Mouse (Mus musculus): ENCODE results near the gene Hivep1.

Gene Hivep1

DNA sequence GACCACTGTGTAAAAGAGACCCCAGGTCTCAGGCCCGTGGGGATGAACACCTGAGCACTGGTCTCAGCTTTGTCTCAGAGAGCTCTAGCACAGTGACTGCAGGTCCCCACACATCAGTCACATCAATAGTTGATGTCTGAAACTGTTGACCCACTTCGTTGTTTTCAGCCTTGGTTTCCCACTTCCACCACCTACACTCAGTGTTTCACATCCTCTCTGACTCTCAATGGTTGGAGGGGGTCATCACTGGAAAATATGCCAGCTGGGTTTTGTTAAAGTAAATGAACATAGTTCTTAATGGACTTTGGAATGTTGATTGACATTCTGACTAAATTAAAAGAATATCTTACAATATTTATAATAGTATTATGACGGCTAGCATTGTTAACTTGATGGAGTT is 58.6 kb downstream of the Hivep1 start:
- no peaks in the 10 kb centered on the region for H3K36me3 ChIP-seq (ENCODE audit: insufficient read depth, low read length)
- H3K4me1 ChIP-seq (replicated peaks; ENCODE audit: low read depth, low read length) = no peaks in the 10 kb centered on the region
- no peaks in the 10 kb centered on the region for H3K9me3 ChIP-seq (ENCODE audit: low read length)
- no peak overlapping the region for H3K4me3 ChIP-seq (replicated peaks; ENCODE audit: low read length)
- TF ChIP-seq NANOG (IDR thresholded peaks at IDR 0.05; ENCODE audit: borderline replicate concordance, low read length) (no peak), CTCF (conservative IDR thresholded peaks at IDR 0.05; ENCODE audit: low read length) (no peak), POU5F1 (IDR thresholded peaks at IDR 0.05; ENCODE audit: borderline replicate concordance, low read length) (no peak)
- H3K27me3 ChIP-seq (ENCODE audit: insufficient read depth, low read length) = no peaks in the 10 kb centered on the region

DNA sequence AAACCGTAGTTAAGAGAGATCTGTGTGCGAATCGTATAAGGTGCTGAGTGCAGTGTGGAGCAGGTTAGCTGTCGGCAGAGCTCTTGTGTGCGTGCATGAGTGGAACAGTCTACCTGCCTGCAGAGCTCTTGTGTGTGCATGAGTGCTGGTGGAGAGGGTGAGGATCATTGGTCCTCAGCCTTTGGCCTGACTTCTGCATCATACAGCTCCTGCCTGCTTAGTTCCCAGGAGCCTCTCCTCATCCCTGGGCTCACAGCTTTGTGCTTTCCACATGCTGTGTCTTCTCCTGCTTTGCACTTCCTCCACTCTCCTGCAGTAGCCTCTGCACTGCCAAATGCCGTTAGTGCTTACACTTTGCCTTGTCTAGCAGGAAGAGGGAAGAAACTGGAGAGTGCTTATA is 60.2 kb downstream of the Hivep1 start:
- no peaks in the 10 kb centered on the region for H3K36me3 ChIP-seq (ENCODE audit: insufficient read depth, low read length)
- no peak for TF ChIP-seq POU5F1 (IDR thresholded peaks at IDR 0.05; ENCODE audit: borderline replicate concordance, low read length)
- no peak for TF ChIP-seq NANOG (IDR thresholded peaks at IDR 0.05; ENCODE audit: borderline replicate concordance, low read length)
- TF ChIP-seq CTCF (conservative IDR thresholded peaks at IDR 0.05; ENCODE audit: low read length) = no peak

DNA sequence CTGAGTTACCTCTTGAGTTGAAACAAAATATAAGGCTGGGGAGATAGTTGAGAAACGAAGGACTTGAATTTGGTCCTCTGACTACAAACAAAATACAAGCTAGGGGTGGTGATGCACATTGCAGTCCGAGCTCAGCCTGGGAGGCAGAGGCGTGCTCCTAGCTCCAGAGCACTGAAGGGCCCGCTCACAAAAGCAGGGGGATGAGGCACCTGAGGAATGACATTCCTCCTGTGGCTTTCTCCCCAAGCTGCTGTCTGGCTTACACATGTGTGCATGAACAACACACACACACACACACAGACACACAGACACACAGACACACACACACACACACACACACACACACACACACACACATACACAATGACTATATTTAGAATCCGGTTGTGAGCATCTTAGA is 60.9 kb downstream of the Hivep1 start:
- Histone ChIP-seq H3K9me3 (ENCODE audit: low read length) (no peaks in the 10 kb centered on the region), H3K4me3 (replicated peaks; ENCODE audit: low read length) (no peak overlapping the region), H3K4me1 (replicated peaks; ENCODE audit: low read depth, low read length) (no peaks in the 10 kb centered on the region), H3K27me3 (ENCODE audit: insufficient read depth, low read length) (no peaks in the 10 kb centered on the region), H3K36me3 (ENCODE audit: insufficient read depth, low read length) (no peaks in the 10 kb centered on the region)
- no peak for TF ChIP-seq CTCF (conservative IDR thresholded peaks at IDR 0.05; ENCODE audit: low read length)

More for the DNA sequence above, 60.2 kb downstream of the Hivep1 start:
- Histone ChIP-seq H3K9me3 (ENCODE audit: low read length) (no peaks in the 10 kb centered on the region), H3K4me1 (replicated peaks; ENCODE audit: low read depth, low read length) (no peaks in the 10 kb centered on the region), H3K27me3 (ENCODE audit: insufficient read depth, low read length) (no peaks in the 10 kb centered on the region), H3K4me3 (replicated peaks; ENCODE audit: low read length) (no peak overlapping the region)

GRCm38 (mm10) chr13:42113601-42114000 is 61.8 kb downstream of the Hivep1 start:
- H3K9me3 ChIP-seq (ENCODE audit: low read length) = no peaks in the 10 kb centered on the region
- no peaks in the 10 kb centered on the region for H3K36me3 ChIP-seq (ENCODE audit: insufficient read depth, low read length)
- H3K27me3 ChIP-seq (ENCODE audit: insufficient read depth, low read length) = no peaks in the 10 kb centered on the region
- H3K4me3 ChIP-seq (replicated peaks; ENCODE audit: low read length) = no peak overlapping the region
- TF ChIP-seq CTCF (conservative IDR thresholded peaks at IDR 0.05; ENCODE audit: low read length) (no peak), POU5F1 (IDR thresholded peaks at IDR 0.05; ENCODE audit: borderline replicate concordance, low read length) (no peak), NANOG (IDR thresholded peaks at IDR 0.05; ENCODE audit: borderline replicate concordance, low read length) (no peak)
- H3K4me1 ChIP-seq (replicated peaks; ENCODE audit: low read depth, low read length) = no peaks in the 10 kb centered on the region

GRCm38 (mm10) chr13:42116301-42116700 is 64.5 kb downstream of the Hivep1 start:
- H3K4me3 ChIP-seq (replicated peaks; ENCODE audit: low read length) = no peak overlapping the region
- H3K27me3 ChIP-seq (ENCODE audit: insufficient read depth, low read length) = no peaks in the 10 kb centered on the region
- no peaks in the 10 kb centered on the region for H3K9me3 ChIP-seq (ENCODE audit: low read length)
- TF ChIP-seq POU5F1 (IDR thresholded peaks at IDR 0.05; ENCODE audit: borderline replicate concordance, low read length) (no peak), NANOG (IDR thresholded peaks at IDR 0.05; ENCODE audit: borderline replicate concordance, low read length) (no peak), CTCF (conservative IDR thresholded peaks at IDR 0.05; ENCODE audit: low read length) (no peak)
- no peaks in the 10 kb centered on the region for H3K4me1 ChIP-seq (replicated peaks; ENCODE audit: low read depth, low read length)
- no peaks in the 10 kb centered on the region for H3K36me3 ChIP-seq (ENCODE audit: insufficient read depth, low read length)

DNA sequence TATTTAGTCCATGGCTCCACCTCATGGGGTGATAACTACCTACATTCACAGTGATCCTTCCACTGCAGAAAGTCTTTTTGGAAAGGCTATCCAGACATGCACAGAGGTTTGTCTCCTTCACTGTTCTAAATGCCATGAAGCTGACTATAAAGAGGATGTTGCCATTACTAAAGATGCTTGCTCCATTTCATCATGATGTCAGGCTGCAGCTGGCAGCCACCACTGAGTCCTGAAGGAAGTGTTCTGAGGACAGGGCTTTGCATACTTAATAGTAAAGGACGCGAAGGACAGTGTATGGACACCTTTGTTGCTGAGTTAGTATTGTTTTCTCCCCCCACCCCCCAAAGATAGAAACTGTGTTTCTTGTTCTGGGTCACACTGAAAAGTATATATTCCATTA is 67.2 kb downstream of the Hivep1 start:
- no peak overlapping the region for H3K4me3 ChIP-seq (replicated peaks; ENCODE audit: low read length)
- no peaks in the 10 kb centered on the region for H3K4me1 ChIP-seq (replicated peaks; ENCODE audit: low read depth, low read length)
- H3K9me3 ChIP-seq (ENCODE audit: low read length) = no peaks in the 10 kb centered on the region
- no peaks in the 10 kb centered on the region for H3K36me3 ChIP-seq (ENCODE audit: insufficient read depth, low read length)
- TF ChIP-seq POU5F1 (IDR thresholded peaks at IDR 0.05; ENCODE audit: borderline replicate concordance, low read length) (no peak), NANOG (IDR thresholded peaks at IDR 0.05; ENCODE audit: borderline replicate concordance, low read length) (no peak), CTCF (conservative IDR thresholded peaks at IDR 0.05; ENCODE audit: low read length) (no peak)
- H3K27me3 ChIP-seq (ENCODE audit: insufficient read depth, low read length) = no peaks in the 10 kb centered on the region

DNA sequence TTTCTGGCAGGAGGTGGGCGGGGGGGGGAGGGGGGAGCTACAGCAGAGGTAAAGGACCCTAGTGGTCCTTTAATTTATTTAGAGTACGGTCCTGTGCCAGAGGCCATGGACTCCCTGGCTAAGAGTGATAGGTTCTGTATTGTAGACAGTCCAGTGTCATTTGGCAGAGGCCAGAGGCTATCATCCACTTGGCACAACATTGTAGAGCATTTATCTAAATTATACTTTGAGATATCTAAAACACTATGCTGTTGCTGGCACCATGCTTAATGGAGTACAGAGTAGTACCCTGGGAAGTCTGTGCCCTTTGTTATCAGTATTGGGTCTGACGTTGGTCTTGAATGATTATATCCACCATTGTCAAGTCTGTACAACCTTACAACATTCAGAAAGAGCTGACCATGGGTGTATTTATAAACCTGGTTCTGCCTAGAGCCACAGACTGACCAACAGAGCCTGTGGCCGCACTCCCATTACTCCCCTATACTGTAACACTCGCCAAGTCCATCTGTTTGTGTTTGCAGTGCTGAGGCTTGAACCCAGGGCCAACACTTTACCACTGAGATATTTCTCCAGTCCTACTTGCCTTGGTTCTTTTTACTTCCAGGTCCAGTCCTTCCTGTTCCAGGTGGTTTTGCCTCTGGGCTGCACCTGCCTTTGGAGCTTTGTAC is 69.4 kb downstream of the Hivep1 start:
- H3K4me1 ChIP-seq (replicated peaks; ENCODE audit: low read depth, low read length) = no peaks in the 10 kb centered on the region
- no peaks in the 10 kb centered on the region for H3K27me3 ChIP-seq (ENCODE audit: insufficient read depth, low read length)

GRCm38 (mm10) chr13:42121777-42122682 is 70.2 kb downstream of the Hivep1 start:
- Histone ChIP-seq H3K36me3 (ENCODE audit: insufficient read depth, low read length) (no peaks in the 10 kb centered on the region), H3K9me3 (ENCODE audit: low read length) (no peaks in the 10 kb centered on the region), H3K27me3 (ENCODE audit: insufficient read depth, low read length) (no peaks in the 10 kb centered on the region), H3K4me1 (replicated peaks; ENCODE audit: low read depth, low read length) (no peaks in the 10 kb centered on the region), H3K4me3 (replicated peaks; ENCODE audit: low read length) (no peak overlapping the region)
- no peak for TF ChIP-seq NANOG (IDR thresholded peaks at IDR 0.05; ENCODE audit: borderline replicate concordance, low read length)

More for the DNA sequence above, 69.4 kb downstream of the Hivep1 start:
- TF ChIP-seq NANOG (IDR thresholded peaks at IDR 0.05; ENCODE audit: borderline replicate concordance, low read length) = no peak
- no peak for TF ChIP-seq CTCF (conservative IDR thresholded peaks at IDR 0.05; ENCODE audit: low read length)
- no peak for TF ChIP-seq POU5F1 (IDR thresholded peaks at IDR 0.05; ENCODE audit: borderline replicate concordance, low read length)
- no peaks in the 10 kb centered on the region for H3K9me3 ChIP-seq (ENCODE audit: low read length)
- H3K36me3 ChIP-seq (ENCODE audit: insufficient read depth, low read length) = no peaks in the 10 kb centered on the region
- H3K4me3 ChIP-seq (replicated peaks; ENCODE audit: low read length) = no peak overlapping the region

Data from E14TG2a.4 (cell line).